Mouse (Mus musculus) adrenal gland, postnatal 10 days (tissue): ENCODE results near the gene Cd164l2. TPM values are rescaled to one million over a fixed set of nuclear protein-coding genes. Genes with fewer than 3 reads are reported as not detected.

Experiments
- DNase-seq: peaks from one replicate; pipeline ENCODE4 v3.0.0; 2021; ENCODE audit warnings: mixed read lengths
- total RNA-seq, 2 experiments: library from RNA; stranded (reverse); gene quantifications; 2 replicates each; pipeline ENCODE4 v1.2.3; 2021

Gene Cd164l2
- total RNA-seq, 2 experiments from 2014 or later: 2.2 to 2.4 TPM

GRCm38 (mm10) chr4:133194482-133194881 is 17.4 kb upstream of the Cd164l2 start:
- no peak for DNase-seq

GRCm38 (mm10) chr4:133195014-133195413 is 16.9 kb upstream of the Cd164l2 start:
- no peak for DNase-seq

DNA sequence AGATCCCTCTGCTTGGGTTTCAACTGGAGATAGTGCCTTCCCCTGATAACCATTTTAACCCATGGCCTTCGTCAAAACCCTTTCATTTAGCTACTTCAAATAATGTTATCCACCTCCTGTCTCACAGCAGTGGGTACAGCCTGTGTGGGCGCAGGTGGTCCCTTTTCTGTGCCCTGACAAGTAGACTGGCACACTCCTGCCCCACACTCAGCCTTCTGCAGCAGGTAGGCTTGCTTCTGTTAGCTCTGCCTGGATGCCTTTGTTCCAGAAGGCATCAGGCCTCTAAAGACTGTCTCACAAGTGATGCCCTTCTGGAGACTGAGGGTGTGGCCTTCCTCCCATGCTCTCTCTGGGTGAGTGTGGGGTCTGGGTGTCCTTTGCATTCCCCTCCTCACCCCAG is 15.8 kb upstream of the Cd164l2 start:
- no peak for DNase-seq

DNA sequence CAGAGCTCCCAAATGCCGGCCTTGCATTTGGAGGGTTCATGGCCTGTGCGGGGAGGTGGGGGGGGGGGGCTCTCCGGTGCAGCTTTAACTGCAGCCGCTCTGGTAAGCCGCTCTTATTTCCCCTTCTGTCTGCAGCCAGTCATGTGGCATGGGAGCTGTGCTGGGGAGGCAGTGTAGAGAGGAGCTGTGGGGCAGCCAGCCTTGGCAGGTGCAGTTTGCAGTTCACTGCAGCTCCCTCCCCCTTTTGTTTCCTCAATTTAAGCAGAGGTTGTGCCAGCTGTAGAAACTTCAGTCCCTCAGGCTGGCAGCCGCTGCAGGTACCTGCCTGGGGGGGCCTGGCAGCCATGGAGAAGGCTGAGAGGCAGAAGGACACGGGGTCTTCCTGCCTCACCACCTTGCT is 15.1 kb upstream of the Cd164l2 start:
- no peak for DNase-seq

GRCm38 (mm10) chr4:133197355-133197754 is 14.6 kb upstream of the Cd164l2 start:
- no peak for DNase-seq

GRCm38 (mm10) chr4:133197801-133198286 is 14.1 kb upstream of the Cd164l2 start:
- DNase-seq: peak; percentile 58

- DNase-seq: peak; percentile 49
Measured at GRCm38 (mm10) chr4:133198337-133199180, 13.4 kb upstream of the Cd164l2 start.

GRCm38 (mm10) chr4:133199743-133200142 is 12.2 kb upstream of the Cd164l2 start:
- DNase-seq: no peak

DNA sequence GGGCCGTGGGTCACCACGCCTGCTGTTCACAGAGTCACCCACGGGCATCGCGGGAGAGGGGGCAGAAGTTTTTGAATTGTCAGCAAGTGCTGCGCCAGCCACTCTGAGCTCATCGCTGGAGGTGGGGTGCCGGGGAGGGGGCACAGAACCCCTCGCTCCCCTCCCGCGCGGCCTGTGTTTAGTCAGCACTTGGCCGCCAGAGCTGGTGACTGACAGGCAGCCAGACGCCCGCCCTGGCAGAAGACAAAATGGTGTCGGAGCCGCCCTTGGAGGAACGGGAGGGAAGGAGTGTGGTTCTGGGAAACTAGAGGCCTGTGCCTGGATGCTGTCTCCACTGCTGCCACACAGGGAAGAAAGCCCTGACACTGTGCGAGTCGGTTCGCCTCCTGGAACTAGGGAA is 11.6 kb upstream of the Cd164l2 start:
- DNase-seq: peak; percentile 68

DNA sequence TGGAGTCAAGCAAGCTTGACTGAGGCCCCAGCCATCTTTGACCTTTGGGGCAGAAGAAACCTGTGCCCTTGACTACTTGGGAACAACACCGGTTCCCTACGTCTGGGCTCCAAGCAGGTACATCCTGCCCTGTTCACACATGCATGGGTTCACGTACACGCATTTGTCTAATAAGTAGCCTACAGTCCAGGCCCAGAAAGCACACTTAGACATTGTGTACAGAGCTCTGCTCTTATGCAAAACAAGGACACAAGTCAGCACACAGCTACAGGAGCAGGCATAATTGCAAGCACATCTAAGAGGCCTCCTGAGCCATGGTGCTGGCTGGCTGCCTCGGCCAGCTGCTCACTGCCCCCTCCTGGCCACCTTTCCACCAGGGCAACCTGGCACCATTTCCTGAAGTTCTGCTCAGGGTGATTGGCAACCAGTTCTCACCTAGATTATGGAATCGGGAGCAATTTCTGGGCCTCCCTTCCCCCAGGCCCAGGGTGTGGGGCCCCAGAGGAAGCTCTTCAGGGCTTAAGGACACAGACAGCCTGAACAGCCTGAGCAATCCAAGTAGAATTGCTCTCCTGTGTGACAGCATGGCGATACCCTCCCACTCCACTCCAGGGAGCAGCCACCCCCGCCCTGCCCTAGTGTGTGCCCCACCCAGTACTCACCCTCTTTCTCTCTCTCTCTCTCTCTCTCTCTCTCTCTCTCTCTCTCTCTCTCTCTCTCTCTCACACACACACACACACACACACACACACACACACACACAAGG is 10.7 kb upstream of the Cd164l2 start:
- peak; percentile 86 for DNase-seq

GRCm38 (mm10) chr4:133202254-133202653 is 9.7 kb upstream of the Cd164l2 start:
- no peak for DNase-seq

GRCm38 (mm10) chr4:133203591-133203990 is 8.3 kb upstream of the Cd164l2 start:
- DNase-seq: no peak

- no peak for DNase-seq
Measured at GRCm38 (mm10) chr4:133204379-133204778, 7.6 kb upstream of the Cd164l2 start.

DNA sequence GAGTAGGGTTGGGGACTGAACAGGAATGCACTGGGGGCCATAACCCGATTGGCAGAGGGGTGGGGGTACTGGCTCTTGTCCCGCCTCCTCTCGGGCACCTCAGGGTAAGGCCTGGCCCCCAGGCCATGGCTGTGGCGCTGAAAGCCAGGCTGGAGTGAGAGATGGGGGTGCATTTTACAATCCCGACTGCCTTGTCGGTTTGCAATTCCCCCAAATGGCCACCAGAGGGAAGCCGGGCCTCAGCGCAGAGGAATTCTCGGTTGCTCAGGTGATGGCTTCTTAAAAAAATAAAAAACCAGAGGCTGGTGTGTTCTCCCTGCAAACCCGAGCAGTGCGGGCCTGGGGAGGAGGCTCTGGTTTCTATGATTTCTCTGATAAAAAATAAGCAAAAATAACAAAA is 2.6 kb upstream of the Cd164l2 start:
- peak; percentile 67 for DNase-seq

- DNase-seq: no peak
Measured at GRCm38 (mm10) chr4:133210023-133210787, 1.7 kb upstream of the Cd164l2 start.

- no peak for DNase-seq
Measured at GRCm38 (mm10) chr4:133210788-133211390, 1.0 kb upstream of the Cd164l2 start.

DNA sequence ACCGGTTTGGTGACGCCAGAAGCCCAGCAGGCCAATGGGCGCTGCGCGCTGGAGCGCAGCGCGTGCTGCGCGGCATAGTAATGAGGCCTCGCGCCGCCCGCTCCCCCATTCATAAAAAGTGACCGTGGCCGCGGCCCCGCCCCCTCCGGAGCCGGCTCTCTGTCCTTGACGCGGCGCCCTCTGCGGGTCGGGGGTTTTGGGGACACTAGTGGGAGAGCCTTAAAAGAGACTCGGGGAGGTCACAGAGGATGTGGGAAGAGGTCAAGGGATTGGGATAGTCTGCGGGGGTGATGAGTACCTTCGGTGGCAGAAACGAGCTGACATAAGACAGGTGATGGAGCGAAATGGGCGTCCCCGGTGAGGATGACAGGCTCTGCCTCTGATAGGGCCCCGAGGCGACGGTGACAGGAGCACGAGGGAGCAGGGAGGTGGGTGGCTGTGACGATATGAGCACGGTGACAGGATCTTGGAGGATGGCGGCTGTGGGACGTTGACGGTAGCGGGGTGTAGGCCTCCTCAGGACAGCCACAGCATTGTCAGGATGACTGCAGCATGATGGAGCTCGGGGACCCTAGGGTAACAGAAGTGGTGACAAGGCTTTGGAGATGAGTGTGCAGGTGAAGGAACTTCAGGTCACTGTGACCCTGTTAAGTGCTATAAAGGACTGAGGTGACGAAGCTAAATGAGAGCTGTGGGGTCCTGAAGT is 784 bp downstream of the Cd164l2 start:
- peak; percentile 87 for DNase-seq

- DNase-seq: no peak
Measured at GRCm38 (mm10) chr4:133213268-133213590, 1.3 kb downstream of the Cd164l2 start.

GRCm38 (mm10) chr4:133213661-133214060 is 1.7 kb downstream of the Cd164l2 start:
- no peak for DNase-seq

GRCm38 (mm10) chr4:133217641-133218040 is 5.7 kb downstream of the Cd164l2 start:
- peak; percentile 72 for DNase-seq

GRCm38 (mm10) chr4:133218745-133219144 is 6.8 kb downstream of the Cd164l2 start:
- no peak for DNase-seq

- no peak for DNase-seq
Measured at GRCm38 (mm10) chr4:133220656-133221055, 8.7 kb downstream of the Cd164l2 start.
